In genomic region chr2:6721460-6722401, GRCm38 (mm10) we compare ENCODE assay signal across 8 mouse cellular contexts.
DNase-seq lines count a peak whose midpoint lies in the region; ATAC-seq and TF ChIP-seq lines count a peak whose summit lies in the region.

No protein-coding gene starts in this region.

- H3K4me3 ChIP-seq in testis, adult 2 months (ENCODE audit: control insufficient read depth, low read depth, low read length), result peak overlapping the region; percentile 66
- H3K4me3 ChIP-seq in heart, embryonic 11.5 days (ENCODE audit: low read depth, low read length), result peak overlapping the region; percentile 33

- TF ChIP-seq CTCF in testis, adult 2 months (IDR thresholded peaks at IDR 0.05; ENCODE audit: control insufficient read depth, insufficient read depth, insufficient replicate concordance, low read depth, low read length), result no peak

- 0 out of 2 replicates have a peak overlapping the region, but pooled peaks have one; percentile 30 for H3K27ac ChIP-seq in testis, adult 2 months (ENCODE audit: control insufficient read depth, insufficient read depth, low read depth, low read length)
- H3K27ac ChIP-seq in heart, embryonic 11.5 days (ENCODE audit: low read depth, low read length), result no peak overlapping the region

- H3K9me3 ChIP-seq in heart, embryonic 11.5 days (replicated peaks; ENCODE audit: control insufficient read depth, low read length), result no peaks in the 10 kb centered on the region

- 0 out of 2 replicates have a peak, but pooled peaks have one; percentile 49 for ATAC-seq in heart, embryonic 11.5 days (replicated peaks; ENCODE audit: insufficient number of reproducible peaks, low FRiP score, low TSS enrichment)

- H3K4me1 ChIP-seq in testis, adult 2 months (ENCODE audit: control insufficient read depth, insufficient read depth, low read length), result peaks cover 12% of the 10 kb centered on the region
- H3K4me1 ChIP-seq in heart, embryonic 11.5 days (ENCODE audit: control insufficient read depth, insufficient read depth, low read length), result peaks cover 22% of the 10 kb centered on the region

- no peak for TF ChIP-seq POLR2A in testis, adult 2 months (IDR thresholded peaks at IDR 0.05; ENCODE audit: control insufficient read depth, low read depth, low read length)

- peak overlapping the region; percentile 76 for H3K4me2 ChIP-seq in heart, embryonic 11.5 days

- DNase-seq in testis, postnatal 14 days (ENCODE audit: low spot score), result no peak
- DNase-seq in embryo, embryonic 11 days, result peak; percentile 63
- peak; percentile 53 to 73 for DNase-seq in layer of hippocampus, adult 8-10 months (ENCODE audit: low spot score in 2 of 2)
- peak; percentile 32 for DNase-seq in lung, postnatal 10 days
- peak; percentile 67 for DNase-seq in retina, embryonic 14.5 days (ENCODE audit: low spot score)
- DNase-seq in ovary, postnatal 36 days (ENCODE audit: low spot score), result no peak

- H3K9ac ChIP-seq in heart, embryonic 11.5 days (ENCODE audit: low read depth, low read length), result peak overlapping the region; percentile 44

- 21% methylated on average over 17 of the region's 17 CpGs for WGBS in heart, embryonic 11.5 days (ENCODE audit: insufficient replicate concordance)

- H3K36me3 ChIP-seq in testis, adult 2 months (ENCODE audit: control insufficient read depth, insufficient read depth, low read length), result no peaks in the 10 kb centered on the region
- no peaks in the 10 kb centered on the region for H3K36me3 ChIP-seq in heart, embryonic 11.5 days (ENCODE audit: control insufficient read depth, insufficient read depth, low read length)

- H3K27me3 ChIP-seq in testis, adult 2 months (ENCODE audit: control insufficient read depth, insufficient read depth, low read length), result no peaks in the 10 kb centered on the region
- no peaks in the 10 kb centered on the region for H3K27me3 ChIP-seq in heart, embryonic 11.5 days (ENCODE audit: control insufficient read depth, insufficient read depth, low read length)

Comparison
In these comparisons a context has a peak if more than half of its experiments do, and no peak if none do; other contexts are left out.
1. DNase-seq: peak in embryo, embryonic 11 days (single experiment), layer of hippocampus, adult 8-10 months (2 of 2), lung, postnatal 10 days (single experiment) and retina, embryonic 14.5 days (single experiment); none in testis, postnatal 14 days (single experiment) and ovary, postnatal 36 days (single experiment).